Mouse (Mus musculus) lung, postnatal 10 days (tissue): ENCODE results near the gene Pard3.

Source experiments
- DNase-seq: peaks from one replicate; pipeline ENCODE4 v3.0.0; 2021

Gene Pard3

DNA sequence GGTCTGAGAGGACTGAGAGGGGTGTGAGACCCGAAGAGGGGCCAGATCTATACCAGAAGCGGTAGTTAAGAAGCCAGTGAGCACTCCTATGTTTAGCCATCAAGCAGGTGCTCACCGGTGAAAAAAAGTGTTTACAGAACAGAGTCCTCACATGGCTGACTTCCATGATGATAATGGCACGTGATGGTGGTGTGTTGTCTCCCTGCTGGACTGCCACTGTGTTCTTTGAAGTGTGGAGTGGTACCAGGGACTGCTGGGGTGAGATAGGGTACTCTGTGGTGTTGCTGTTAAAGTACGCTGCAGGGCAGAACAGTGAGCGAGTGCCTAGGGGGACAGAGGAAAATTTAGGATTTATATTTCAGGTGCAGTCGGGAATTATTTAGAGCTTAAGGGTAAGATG lies 122.2 kb downstream of the Pard3 start:
- no peak for DNase-seq

DNA sequence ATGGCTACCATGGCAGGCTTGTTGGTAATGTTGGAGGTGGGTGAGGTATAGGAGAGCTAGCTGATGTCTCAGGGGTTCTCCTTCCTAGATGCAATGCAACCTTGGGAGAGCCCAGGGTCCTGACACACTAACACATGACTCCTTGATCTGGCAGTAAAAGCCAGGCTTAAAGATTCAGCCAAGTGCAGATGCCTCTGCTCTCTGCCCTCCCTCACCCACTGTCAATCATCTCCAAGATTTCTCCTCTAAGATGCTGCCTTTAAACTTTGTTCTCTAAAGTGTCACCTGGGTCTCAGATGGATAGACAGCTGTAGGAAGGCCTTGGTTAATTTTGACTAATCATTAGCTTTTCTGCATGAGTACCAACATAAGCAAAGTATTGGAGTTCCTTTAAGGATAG lies 125.0 kb downstream of the Pard3 start:
- no peak for DNase-seq

DNA sequence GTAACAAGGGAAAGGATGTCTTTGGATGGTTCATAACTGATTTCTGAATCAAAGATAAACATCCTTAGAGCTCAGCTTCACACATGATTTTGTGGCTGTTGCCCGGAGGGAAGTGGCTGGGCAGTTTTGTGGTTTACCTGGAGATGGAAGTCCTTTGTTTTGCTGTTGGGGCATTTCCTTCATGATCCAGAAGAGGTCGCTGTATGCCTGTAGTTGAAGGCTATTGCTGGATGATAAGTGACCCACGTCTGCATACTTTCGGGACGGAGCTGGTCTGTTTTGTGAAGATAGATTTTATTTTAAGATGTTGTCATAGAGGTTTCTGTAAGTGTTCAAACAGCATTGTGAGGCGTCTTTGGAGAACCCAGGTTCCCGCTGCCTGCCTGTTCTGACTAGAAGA lies 126.7 kb downstream of the Pard3 start:
- DNase-seq, result peak; percentile 81

DNA sequence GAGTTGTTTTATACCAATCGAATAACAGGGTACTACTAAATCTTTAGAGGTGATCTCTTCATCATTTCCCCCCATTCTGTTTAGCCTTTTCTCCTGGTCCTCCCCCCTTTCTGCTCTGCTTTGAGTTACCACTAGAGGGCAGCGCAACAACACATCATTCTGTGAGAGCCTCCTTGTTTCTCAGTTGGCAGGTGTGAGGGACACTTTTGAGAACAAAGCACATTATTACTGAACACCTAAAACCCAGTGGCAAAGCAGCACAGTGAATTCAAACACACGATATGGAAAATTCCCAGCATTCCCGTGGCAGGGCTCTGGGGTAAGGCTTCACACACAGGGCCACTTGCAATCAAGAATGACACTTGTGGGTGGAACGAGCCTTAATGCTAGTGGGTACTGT lies 127.7 kb downstream of the Pard3 start:
- peak; percentile 65 for DNase-seq

DNA sequence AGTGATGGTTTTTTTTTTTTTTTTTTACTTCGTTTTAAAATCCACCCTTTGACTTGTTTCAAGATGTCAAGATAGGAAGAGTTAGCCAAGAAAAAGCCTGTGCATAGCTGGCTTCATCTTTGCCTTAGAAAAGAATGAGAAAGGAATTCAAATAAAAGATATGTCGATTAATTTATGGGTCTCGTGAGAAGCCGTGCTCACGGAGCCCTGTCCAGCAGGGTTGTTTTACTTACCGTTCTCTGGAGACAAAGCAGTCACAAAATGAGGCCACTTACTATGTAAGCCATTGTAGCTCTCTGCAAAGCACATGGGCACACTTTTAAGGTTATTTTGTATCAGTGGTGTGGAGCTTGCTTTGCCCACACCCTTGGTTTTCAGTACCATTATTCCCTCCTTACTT lies 128.1 kb downstream of the Pard3 start:
- DNase-seq, result no peak

DNA sequence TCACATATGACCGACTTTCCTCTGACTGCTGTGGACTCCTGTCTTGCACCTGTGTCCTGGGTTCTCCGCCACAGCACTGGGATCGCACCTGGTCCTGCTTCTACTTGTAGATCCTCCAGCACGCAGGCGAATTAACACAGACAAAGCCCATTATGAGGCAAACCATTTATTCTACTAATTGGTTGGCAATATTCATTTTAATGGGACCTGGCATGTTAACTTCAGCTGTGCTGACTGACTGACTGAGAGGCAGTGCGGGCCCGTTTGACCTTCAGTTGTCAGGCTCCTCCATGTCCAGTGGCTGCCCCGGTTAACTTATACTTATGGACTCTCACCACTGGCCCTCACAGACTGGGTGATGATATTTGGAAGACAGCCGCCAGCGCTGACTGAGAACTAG lies 128.6 kb downstream of the Pard3 start:
- DNase-seq, result no peak

DNA sequence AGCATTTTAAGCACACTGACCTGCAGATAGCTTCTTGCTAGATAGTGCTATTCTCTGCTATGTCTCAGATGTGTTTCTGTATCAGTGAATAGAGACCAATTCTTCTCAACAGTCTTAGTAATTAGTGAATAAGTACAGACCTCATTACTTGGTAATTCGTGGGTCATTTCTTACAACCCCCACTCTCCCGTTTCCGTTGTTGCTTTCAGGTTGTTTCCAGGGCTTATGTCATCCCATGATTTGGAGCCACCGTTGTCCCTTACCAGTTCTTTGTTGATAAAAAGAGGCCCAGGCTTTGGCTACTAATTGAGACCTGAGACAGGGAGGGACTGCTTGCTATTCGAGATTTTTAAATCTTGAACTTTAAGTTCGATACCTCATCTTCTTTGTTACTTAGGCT lies 129.7 kb downstream of the Pard3 start:
- no peak for DNase-seq

DNA sequence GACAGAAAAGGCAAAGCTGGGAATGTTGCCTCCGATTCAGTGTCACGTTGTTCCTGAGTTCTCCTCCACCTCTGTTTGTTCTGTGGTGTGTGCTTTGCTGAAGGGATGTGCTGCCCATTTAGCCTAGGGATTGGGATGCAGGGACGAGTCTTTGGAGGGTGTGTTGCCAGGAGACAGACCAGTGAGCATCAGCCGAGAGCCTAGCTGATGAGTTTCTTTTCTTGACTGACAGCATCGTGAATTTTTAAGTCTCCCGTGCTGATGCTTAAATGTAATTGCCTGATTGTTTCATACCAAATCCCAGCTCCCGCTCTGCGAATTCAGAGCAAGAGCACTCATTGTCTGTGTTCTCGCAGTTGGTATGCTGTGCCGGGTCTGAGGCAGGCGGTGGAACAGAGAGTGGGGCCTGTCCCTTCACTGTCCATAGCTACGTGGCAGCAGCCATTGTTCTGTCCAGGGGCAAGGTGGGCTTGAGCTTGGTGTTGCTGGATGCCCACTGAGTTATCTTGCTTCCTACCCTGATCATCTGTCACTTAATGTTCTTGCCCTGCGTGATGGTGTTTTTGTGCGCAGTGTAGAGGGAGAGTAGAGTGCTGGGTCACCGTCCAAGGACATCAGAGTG lies 131.2 kb downstream of the Pard3 start:
- DNase-seq, result no peak

DNA sequence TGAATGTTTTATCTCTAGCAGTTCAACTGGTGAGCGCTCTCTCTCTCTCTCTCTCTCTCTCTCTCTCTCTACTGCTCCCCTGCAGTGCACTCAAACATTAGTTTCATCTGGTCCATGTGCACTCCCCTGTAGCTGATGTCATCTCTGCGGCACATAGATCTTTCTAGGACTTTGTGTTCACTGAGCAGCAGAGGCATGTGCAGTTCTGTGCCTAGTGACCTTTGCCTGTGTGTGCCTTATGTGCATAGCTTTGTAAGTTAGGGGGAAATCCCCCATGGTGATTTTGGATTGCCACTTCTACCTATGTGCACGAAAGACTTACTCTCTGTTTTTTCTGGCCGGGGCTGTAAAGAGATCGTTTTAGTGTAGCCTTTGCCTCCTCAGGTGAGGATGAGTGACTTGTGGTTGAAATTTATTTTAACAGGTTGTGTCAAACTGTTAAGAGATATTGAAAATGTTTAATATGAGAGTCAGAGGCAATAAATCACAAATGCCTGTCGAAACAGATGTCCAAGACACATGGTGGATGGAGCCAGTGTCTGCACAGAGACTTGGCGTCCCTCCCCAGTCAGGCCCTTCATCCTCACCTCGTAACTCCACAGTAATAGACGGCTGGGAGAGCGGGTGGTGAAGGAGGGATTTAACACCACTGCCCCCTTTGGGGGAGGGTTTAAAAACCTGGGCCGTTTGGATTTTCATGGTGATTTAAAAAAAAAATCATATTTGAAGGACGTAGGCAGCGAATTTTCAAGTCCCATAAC lies 133.0 kb downstream of the Pard3 start:
- DNase-seq, result peak; percentile 16

DNA sequence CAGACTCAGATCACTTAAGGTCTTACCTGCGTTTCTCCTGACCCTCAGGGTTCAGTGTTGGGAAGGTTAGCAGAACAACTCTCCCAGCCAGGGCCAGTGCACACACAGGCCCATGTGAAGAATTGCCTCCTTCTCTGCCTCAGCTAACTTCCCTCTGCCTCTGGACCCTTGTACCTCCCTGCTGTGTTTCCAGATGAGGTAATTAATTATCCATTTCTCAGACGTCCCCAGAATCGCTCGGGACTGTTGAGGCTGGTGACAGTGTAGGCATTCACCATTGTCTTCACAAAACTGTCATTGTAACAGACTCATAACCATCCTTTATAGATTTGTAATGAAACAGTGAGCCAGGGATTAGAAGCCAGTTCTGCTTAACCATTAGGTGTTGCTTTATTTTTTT lies 143.8 kb downstream of the Pard3 start:
- no peak for DNase-seq

DNA sequence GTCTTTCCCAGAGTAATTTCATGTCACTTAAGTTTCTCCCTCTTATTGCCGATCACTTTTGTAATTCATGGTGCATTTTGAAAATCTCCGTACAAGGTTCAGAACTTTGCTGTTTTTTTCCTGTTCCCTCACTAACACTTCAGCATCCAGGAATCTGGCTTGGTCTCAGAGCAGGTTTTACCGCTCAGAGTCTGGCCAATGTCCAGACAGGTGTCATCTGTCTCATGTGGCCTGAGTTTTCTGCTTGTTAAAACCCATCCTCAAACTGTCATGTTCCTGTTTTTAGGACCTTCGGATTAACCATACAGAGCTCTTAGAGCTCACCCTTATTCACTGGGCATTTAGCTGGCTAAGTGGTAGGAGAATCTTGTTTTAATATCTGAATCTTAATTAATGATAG lies 146.9 kb downstream of the Pard3 start:
- no peak for DNase-seq

DNA sequence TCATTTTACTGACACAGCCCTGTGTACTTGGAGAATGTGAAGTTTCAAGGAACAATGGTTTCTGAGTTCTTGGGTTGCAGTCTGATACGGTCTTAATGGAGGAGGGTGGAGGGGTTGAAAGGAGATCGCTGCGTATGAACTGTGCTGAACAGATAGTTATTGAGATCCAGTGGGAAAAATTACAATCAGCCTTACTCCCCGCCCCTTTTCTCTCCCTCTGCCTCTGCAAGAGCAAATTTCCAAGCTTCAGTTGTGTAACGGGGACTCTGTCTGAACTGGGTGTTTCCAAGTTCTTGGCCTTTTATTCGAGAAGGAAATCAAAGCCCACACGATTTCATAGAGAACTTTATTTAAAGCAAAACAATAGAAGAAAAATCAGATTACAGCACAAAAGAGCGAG lies 150.6 kb downstream of the Pard3 start:
- peak; percentile 11 for DNase-seq

DNA sequence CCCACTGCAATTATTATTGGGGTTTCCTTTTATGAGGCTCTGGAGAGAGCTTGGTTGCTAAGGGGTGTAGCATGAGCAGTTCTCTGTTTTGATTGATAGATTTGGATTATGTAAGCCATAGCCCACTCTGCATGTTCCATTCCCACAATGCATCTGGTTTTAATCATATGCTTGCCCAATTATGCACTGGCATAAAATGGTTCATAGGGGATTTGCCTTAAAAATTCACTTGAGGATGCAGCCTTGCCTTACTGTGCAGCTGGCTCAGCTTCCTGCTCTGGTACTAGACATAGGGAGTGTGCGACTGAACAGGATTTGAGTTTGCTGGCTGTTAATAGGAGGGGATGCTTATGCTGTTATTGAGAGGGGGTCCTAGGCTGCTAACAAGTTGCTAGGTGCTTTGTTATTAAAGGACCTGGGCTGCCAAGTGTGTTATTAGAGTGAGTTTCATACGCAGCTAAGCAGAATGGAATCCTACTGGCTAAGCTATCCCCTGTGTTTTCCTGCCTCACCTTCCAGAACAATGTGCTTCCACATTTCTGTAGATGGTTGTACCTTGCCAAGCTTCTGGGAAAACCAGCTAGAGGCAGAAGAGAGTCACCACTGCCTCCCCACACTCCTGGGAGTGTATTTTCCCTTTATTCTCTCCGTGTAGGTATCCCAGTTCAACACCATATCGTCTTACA lies 151.2 kb downstream of the Pard3 start:
- no peak for DNase-seq

DNA sequence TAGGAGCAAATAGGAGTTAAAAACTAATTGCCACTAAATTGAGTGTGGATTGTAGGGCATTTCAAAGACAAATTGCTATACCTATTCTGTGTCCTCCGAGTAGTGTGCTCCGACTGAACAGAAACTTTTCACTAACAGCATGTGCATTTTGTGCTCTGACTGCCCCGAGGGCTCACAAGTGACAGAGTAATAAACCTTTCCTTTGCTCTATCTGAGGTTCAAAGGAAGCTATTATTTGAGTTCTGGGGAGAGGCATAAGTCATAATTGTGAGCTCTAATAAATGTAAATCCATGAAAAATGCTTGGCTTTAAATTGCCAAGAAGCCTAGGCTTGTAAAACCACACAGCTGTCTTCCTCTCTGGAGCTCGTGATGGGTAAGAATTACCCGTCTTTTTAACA lies 156.5 kb downstream of the Pard3 start:
- no peak for DNase-seq

DNA sequence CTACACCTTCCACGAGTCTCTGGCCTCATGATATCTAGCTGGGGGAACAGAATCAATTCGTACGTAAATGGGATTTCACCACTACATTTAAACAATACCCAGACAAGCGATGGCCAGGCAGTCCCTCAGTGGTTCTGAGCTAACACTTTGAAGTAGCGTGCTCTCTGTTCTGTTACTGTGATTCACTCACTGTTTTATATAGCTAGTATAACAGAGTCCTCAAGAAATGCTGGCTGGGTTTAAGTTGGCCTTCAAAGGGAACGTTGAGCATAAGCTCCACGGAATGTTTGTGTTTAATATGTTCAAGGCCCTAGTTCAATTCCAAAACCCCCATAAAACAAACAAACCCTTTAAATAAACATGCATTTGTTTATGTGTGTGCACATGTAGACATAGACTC lies 156.9 kb downstream of the Pard3 start:
- no peak for DNase-seq

DNA sequence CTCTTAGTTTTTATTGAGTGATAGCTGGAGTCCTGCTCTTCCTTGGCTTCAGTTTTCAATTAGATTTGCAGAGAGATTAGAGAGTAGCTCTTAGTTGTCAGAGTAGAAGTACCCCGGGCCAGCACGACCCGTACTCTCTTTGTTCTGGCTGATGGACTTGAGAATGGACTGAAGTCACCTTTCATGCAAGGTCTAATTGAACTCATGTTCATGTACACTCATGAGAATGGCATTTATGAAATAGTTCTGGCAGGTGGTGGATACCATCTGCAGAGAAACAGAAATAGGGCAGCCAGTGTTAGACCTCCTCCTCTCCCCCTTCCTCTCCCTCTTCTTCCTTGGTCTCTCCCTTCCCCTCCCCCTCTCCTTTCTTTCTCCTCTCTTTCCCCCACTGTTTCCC lies 158.7 kb downstream of the Pard3 start:
- DNase-seq, result no peak

DNA sequence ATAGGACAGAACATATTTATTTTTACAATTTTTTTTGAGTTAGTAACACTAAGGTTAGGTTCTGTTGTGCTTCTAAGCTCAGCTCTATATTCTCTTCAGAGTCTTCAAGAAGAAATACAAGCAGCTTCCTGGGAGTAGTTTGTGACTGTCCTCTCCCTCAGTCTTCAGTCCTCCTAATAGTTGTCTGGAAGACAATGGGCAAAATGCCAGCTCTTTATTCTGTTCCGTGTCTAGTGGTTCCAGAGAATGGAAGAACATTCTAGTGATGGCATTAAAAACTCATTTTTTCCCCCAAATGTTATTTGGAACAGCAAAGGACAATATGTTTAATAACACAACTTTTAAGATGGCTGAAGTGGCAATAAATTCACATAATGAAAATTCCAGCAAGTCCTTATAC lies 163.3 kb downstream of the Pard3 start:
- peak; percentile 10 for DNase-seq

DNA sequence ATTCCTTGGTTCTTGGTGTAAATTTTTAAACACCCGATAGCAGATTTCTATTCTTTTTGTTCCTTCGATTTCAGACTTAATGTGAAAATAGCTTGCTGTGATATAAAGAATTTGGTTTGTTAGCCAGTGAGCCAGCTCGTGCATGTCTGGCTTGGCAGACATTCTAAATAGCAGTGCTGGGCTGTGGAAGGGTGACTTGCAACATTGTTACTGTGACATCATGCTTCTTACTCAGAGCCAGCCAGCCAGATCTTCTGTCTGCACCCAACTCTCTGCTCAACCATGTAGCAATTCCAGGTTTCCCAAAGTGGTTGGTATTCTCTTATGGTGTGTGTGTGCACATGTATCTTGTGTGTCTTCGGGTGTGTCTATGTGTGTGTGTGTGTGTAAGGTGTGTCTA lies 163.7 kb downstream of the Pard3 start:
- DNase-seq, result peak; percentile 60

DNA sequence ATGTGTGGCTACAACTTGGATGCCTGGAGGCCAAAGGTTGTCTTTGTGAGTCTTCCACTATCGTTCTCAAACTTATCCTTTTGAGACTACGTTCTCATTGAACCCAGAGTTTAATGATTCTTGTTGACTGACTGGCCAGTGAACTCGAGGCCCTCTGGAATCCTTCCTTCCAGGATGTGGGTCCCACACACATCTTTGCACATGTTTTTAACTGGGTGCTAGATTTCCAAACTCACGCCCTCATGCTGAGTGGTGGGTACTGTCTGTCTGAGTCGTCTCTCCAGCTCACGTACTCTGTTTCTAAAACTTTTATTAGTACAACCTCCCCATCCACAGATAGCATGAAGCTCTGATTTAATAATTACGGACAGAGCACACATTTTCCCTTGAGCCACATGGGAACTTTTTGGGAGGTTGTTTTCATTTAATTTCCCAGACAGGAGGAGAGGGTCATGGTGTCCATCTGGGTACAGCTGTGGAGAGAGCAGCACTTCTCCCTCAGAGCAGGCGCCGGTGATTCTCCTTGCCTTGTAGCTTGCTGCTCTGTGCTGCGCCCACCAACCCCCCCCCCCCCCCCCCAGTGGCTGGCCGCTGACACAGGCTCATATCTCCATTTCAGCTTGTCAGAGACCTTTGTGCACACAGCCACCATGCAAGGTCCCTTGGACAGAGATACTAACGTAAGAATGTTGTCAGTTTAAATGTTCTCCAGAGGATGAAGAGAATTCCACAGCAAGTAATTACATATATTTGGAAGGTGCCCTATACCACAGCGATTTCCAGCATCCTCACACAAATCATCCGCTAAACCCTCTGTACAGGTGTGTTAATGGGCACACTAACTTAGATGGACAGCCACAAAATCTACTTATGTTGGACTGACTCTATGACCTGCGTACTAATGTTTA lies 165.9 kb downstream of the Pard3 start:
- DNase-seq, result no peak

DNA sequence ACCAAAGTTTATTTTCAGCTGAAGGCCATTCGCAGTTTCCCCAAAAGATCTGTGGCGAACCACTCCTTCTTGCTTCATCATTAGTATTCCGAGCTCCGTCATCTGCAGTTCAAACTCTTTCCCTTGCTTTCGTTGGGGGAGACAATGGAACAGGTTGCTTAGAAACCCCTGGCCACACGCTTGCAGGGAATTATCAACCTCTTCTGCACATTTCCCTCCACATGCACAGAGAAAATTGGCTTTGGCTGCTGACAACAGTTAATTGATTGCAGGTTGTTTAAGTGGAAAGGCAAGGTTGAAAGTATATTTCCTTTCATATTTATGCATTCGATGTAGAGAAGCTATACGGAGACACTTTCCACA lies 166.5 kb downstream of the Pard3 start:
- DNase-seq, result no peak

DNA sequence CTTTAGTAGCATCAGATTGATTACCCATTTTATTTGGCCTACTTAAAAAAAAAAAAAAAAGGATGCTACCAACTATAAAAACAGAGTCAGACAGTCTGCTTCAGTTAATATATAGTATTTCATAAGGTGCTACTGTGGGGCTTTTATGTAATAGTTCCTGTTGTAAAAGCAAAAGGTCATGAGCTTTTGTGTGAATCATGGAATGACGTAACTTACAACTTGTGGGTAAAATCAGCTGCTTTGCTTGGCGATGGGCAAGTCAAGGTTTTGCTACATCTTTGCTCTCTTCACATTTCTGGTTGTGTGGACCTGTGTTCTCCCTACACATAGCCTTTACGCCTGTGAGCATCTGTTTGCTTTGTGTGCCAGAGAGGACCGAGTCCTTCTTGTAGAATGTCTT lies 179.7 kb downstream of the Pard3 start:
- no peak for DNase-seq

DNA sequence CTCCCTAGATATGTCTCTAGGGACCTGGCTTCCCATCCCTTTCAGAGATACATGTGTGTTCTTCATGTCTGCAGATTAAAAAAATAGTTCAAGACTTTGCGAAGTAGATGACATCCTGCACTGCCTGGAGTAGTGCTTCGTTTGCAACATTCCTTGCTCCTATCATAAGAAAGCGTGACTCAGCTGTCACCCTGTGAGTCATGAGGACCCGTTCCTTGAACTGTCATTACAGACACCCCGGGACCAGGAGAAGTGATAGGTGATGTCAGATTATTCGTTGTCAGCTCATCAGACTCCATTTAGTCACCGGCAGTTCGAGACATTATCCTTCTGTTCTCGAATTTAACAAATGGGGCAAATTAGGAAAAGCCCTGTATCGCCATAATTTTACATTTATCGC lies 180.1 kb downstream of the Pard3 start:
- DNase-seq, result no peak

DNA sequence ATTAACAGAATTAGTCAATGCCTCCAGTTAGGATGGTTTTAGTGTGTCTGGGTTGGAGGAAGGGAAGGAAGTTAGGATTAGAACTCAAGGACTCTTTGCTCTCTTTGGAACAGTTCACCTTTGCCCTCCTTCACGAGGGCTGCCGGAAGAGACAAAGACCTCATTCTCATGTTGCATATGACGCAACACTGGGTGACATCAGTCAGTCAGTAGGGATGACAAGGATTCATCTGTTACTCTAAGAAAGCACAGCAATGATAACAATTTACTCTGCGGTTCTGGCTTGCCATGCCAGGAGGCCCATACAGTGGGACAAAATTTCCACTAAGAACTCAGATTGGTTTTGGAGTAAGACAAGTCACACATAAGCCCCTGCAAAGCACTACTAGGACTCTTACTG lies 187.1 kb downstream of the Pard3 start:
- DNase-seq, result no peak
